Mouse (Mus musculus) CD4-positive, CD25-positive, alpha-beta regulatory T cell, adult 4 months (primary cell): ENCODE data around the gene Amh. TPM values are rescaled to one million over a fixed set of nuclear protein-coding genes. Genes with fewer than 3 reads are reported as not detected.
A peak's percentile ranks its signal among the peaks of the same experiment; 100 is the strongest.

Source experiments
- ATAC-seq: one replicate; pipeline ENCODE4 v1.8.0; 2017
- polyA plus RNA-seq, 2 experiments: library from polyadenylated mRNA; unstranded; fragments of 100-300 nt; shearing (Covaris generic); gene quantifications; one replicate each; pipeline ENCODE4 v1.2.1; 2017

Gene Amh
- polyA plus RNA-seq, 2 experiments from 2014 or later = not detected

GRCm38 (mm10) chr10:80829359-80830278, 24.6 kb downstream of the Amh start:
- ATAC-seq = no peak

GRCm38 (mm10) chr10:80831136-80831535, 26.1 kb downstream of the Amh start:
- no peak for ATAC-seq

- ATAC-seq = no peak
Measured at GRCm38 (mm10) chr10:80832818-80833217, 27.8 kb downstream of the Amh start.

GRCm38 (mm10) chr10:80835617-80836016, 30.6 kb downstream of the Amh start:
- ATAC-seq = no peak

- ATAC-seq = no peak
Measured at GRCm38 (mm10) chr10:80836949-80837379, 31.9 kb downstream of the Amh start.

- ATAC-seq = no peak
Measured at GRCm38 (mm10) chr10:80837827-80838226, 32.8 kb downstream of the Amh start.

GRCm38 (mm10) chr10:80838346-80838912, 33.4 kb downstream of the Amh start:
- ATAC-seq = no peak

GRCm38 (mm10) chr10:80839848-80840247, 34.8 kb downstream of the Amh start:
- no peak for ATAC-seq

GRCm38 (mm10) chr10:80841685-80842084, 36.6 kb downstream of the Amh start:
- no peak for ATAC-seq

- no peak for ATAC-seq
Measured at GRCm38 (mm10) chr10:80842334-80842733, 37.3 kb downstream of the Amh start.

- no peak for ATAC-seq
Measured at GRCm38 (mm10) chr10:80843087-80843930, 38.3 kb downstream of the Amh start.

GRCm38 (mm10) chr10:80843931-80844547, 39.0 kb downstream of the Amh start, which contains the start of gene Lingo3:
Gene Lingo3, minus strand, starts transcription at chr10:80844039.
- ATAC-seq = no peak

- no peak for ATAC-seq
Measured at GRCm38 (mm10) chr10:80845055-80845693, 40.1 kb downstream of the Amh start.

GRCm38 (mm10) chr10:80845732-80846131, 40.7 kb downstream of the Amh start:
- no peak for ATAC-seq

GRCm38 (mm10) chr10:80848571-80848970, 43.5 kb downstream of the Amh start:
- ATAC-seq = peak; percentile 84

- ATAC-seq = peak; percentile 87
Measured at GRCm38 (mm10) chr10:80854913-80855748, 50.1 kb downstream of the Amh start, which contains the start of the genes Lsm7 and Sppl2b. Gene Lsm7, minus strand, starts transcription at chr10:80855209. Gene Sppl2b, plus strand, starts transcription at chr10:80855275.

GRCm38 (mm10) chr10:80855749-80856073, 50.7 kb downstream of the Amh start:
- no peak for ATAC-seq

- no peak for ATAC-seq
Measured at GRCm38 (mm10) chr10:80856267-80856666, 51.2 kb downstream of the Amh start.

- no peak for ATAC-seq
Measured at GRCm38 (mm10) chr10:80856908-80857307, 51.9 kb downstream of the Amh start.
